Mouse (Mus musculus) lung, embryonic 14.5 days (tissue): ENCODE results near the gene Gp5. TPM values are rescaled to one million over a fixed set of nuclear protein-coding genes. Genes with fewer than 3 reads are reported as not detected.
"Not testable (repeated sequence)": the region's sequence is repeated elsewhere in the genome, so short reads cannot be mapped to it uniquely, and the experiment has no call there.

Experiments
- ATAC-seq: fragments of 200-750 bp; cut with Nextera tagmentation; 2 replicates; pipeline ENCODE4 v1.8.0; 2017; ENCODE audit warnings: mild to moderate bottlenecking, moderate TSS enrichment, moderate library complexity; ENCODE audit not compliant: insufficient read depth
- DNase-seq: peaks from one replicate; pipeline ENCODE4 v3.0.0-alpha.2; 2015
- H3K27ac ChIP-seq: fragments of 300-500 bp; sonication (generic); 2 replicates; pipeline ENCODE4 v1.5.1; 2014; ENCODE audit warnings: low read depth, mild to moderate bottlenecking, moderate library complexity
- H3K27me3 ChIP-seq: fragments of 300-500 bp; sonication (generic); 2 replicates; pipeline ENCODE4 v1.6.1; 2014; ENCODE audit warnings: low read length, control low read depth; ENCODE audit not compliant: insufficient read depth
- H3K36me3 ChIP-seq: fragments of 300-500 bp; sonication (generic); 2 replicates; pipeline ENCODE4 v1.6.1; 2014; ENCODE audit warnings: control low read depth; ENCODE audit not compliant: insufficient read depth
- H3K4me1 ChIP-seq: fragments of 300-500 bp; sonication (generic); 2 replicates; pipeline ENCODE4 v1.6.1; 2014; ENCODE audit warnings: antibody characterized with exemption, control low read depth; ENCODE audit not compliant: insufficient read depth
- H3K4me2 ChIP-seq: fragments of 300-500 bp; sonication (generic); 2 replicates; pipeline ENCODE4 v1.6.1; 2014; ENCODE audit warnings: mild to moderate bottlenecking
- H3K4me3 ChIP-seq: fragments of 300-500 bp; sonication (generic); 2 replicates; pipeline ENCODE4 v1.5.1; 2014; ENCODE audit warnings: low read depth, low read length
- H3K9ac ChIP-seq: fragments of 300-500 bp; sonication (generic); 2 replicates; pipeline ENCODE4 v1.6.1; 2014
- H3K9me3 ChIP-seq: fragments of 300-500 bp; sonication (generic); 2 replicates; pipeline ENCODE4 v1.6.1; 2016; ENCODE audit warnings: low read depth, low read length, control low read depth
- CTCF ChIP-seq: IDR thresholded peaks from 2 replicates; pipeline ENCODE4 v1.5.1; 2016; ENCODE audit warnings: antibody characterized with exemption, low read depth
- WGBS: fragments of 180-500 bp; shearing (Covaris S2); extraction: QIAGEN DNeasy Blood & Tissue Kit; methylation state at CpG from one replicate; pipeline ENCODE4 v1.1.7; 2014; 5-methylcytosine and 5-hydroxymethylcytosine counted together
- polyA plus RNA-seq: library from polyadenylated mRNA; unstranded; fragments of >200 nt; fragmentation: Nextera tagmentation; extraction: Ambion mirVana; gene quantifications from 2 replicates; pipeline ENCODE4 v1.2.1, GENCODE M21; 2014

The Gp5 gene
- polyA plus RNA-seq = 2.4 and 3.1 TPM in 2 replicates

GRCm38 (mm10) chr16:30310647-30311046 is at the start of gene Gp5:
Gene Gp5, minus strand, starts transcription at chr16:30310779.
- Histone ChIP-seq H3K27ac (no peak within 1 kb of the TSS), H3K36me3 (peaks cover 11% of the 10 kb centered on the region; the same call in 1 of the 2 replicates), H3K9me3 (no peaks in the 10 kb centered on the region), H3K27me3 (peaks cover 51% of the 10 kb centered on the region), H3K9ac (no peak within 1 kb of the TSS), H3K4me1 (no peaks in the 10 kb centered on the region; the same call in 1 of the 2 replicates), H3K4me3 (peak within 1 kb of the TSS; percentile 56), H3K4me2 (peak within 1 kb of the TSS; percentile 99)
- no peak for TF ChIP-seq CTCF
- DNase-seq (no peak), ATAC-seq (no peak)

DNA sequence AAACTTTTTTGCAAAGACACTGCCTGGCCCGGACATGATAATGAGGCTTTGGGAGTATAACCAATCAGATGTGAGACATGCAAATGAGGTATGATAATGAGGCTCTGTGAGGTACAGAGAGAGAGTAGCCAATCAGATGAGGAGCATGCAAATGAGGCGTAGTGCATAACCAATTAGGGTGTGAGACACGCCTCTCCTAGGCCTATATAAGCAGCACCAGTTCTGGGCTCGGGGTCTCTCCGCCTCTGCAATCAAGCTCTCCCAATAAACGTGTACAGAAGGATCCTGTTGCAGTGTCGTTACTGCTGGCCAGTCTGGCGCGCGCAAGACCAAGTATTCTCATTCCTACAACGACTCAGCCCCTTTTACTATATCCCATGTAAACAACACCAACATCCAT is 42.9 kb upstream of the Gp5 start:
- H3K27ac ChIP-seq, H3K9ac ChIP-seq, H3K4me2 ChIP-seq, H3K4me1 ChIP-seq, DNase-seq, H3K9me3 ChIP-seq, ATAC-seq, H3K4me3 ChIP-seq, H3K27me3 ChIP-seq: not testable (repeated sequence)
- 99% methylated on average over 11 of the region's 11 CpGs for WGBS
- peaks cover 28% of the 10 kb centered on the region; the same call in 1 of the 2 replicates for H3K36me3 ChIP-seq

DNA sequence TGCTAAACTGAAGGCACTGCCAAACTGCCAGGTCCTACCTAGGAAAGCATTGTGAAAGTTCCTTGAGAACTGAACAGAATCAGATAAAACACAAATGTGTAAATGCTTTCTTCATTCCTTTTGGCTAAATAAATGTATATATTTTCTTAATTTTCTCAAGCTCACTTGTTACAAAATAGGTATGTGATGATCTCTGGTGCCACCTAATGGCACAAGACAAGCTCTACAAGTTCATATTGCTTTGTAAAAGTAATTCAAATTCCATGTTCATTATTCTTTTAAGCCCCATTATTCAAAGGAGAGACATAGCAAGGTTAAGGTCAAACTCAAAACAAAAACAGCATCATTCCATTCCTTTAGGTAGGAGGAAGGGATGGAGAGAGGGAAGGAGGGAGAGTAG is 3.7 kb upstream of the Gp5 start:
- no peak overlapping the region for H3K4me2 ChIP-seq
- peak; percentile 80 for DNase-seq
- peaks cover 23% of the 10 kb centered on the region for H3K27me3 ChIP-seq
- no peak overlapping the region for H3K27ac ChIP-seq
- peaks cover 17% of the 10 kb centered on the region for H3K36me3 ChIP-seq
- TF ChIP-seq CTCF = peak; percentile 65
- H3K4me3 ChIP-seq = no peak overlapping the region
- no peak overlapping the region for H3K9ac ChIP-seq
- no peak for ATAC-seq
- H3K4me1 ChIP-seq = no peaks in the 10 kb centered on the region
- H3K9me3 ChIP-seq = no peaks in the 10 kb centered on the region

DNA sequence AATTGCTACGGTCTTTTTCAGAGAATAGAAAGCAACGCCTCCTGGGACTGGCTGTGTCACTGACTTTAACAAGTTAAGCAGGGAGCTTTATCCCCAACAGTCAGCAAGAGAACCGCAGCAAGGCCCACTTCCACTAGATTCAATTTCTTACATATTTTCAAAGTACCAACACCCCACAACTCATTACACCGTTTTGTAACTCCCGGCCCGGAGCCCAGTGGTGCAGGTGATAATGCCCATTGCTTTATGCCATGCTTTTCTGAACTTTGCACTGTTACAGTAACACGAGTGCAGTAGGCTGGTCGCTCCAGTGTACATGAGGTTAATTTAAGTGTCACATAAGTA is 436 bp downstream of the Gp5 start:
- DNase-seq (peak; percentile 5), ATAC-seq (no peak)
- H3K4me2 ChIP-seq = no peak overlapping the region
- H3K9me3 ChIP-seq = no peaks in the 10 kb centered on the region
- H3K36me3 ChIP-seq = 0 out of 2 replicates have a peak, but pooled peaks cover 8% of the 10 kb centered on the region
- no peak for TF ChIP-seq CTCF
- H3K4me1 ChIP-seq = no peaks in the 10 kb centered on the region; the same call in 1 of the 2 replicates
- H3K27me3 ChIP-seq = peaks cover 51% of the 10 kb centered on the region
- 52% methylated on average over 8 of the region's 8 CpGs for WGBS
- H3K27ac ChIP-seq = no peak overlapping the region
- no peak overlapping the region for H3K9ac ChIP-seq
- no peak overlapping the region for H3K4me3 ChIP-seq

- Histone ChIP-seq H3K9ac (peak overlapping the region; percentile 48; the same call in 1 of the 2 replicates), H3K4me3 (peak overlapping the region; percentile 56), H3K9me3 (no peaks in the 10 kb centered on the region), H3K27ac (no peak overlapping the region), H3K36me3 (0 out of 2 replicates have a peak, but pooled peaks cover 4% of the 10 kb centered on the region), H3K4me2 (peak overlapping the region; percentile 99), H3K27me3 (peaks cover 51% of the 10 kb centered on the region), H3K4me1 (no peaks in the 10 kb centered on the region; the same call in 1 of the 2 replicates)
- 4% methylated on average over 34 of the region's 34 CpGs for WGBS
- DNase-seq (peak; percentile 39), ATAC-seq (no peak)
- no peak for TF ChIP-seq CTCF
Measured at GRCm38 (mm10) chr16:30309395-30310170, 996 bp downstream of the Gp5 start.

- Histone ChIP-seq H3K9me3 (no peaks in the 10 kb centered on the region), H3K27me3 (peaks cover 51% of the 10 kb centered on the region), H3K9ac (peak overlapping the region; percentile 48), H3K4me1 (no peaks in the 10 kb centered on the region; the same call in 1 of the 2 replicates), H3K4me2 (peak overlapping the region; percentile 99), H3K27ac (no peak overlapping the region), H3K36me3 (0 out of 2 replicates have a peak, but pooled peaks cover 4% of the 10 kb centered on the region), H3K4me3 (peak overlapping the region; percentile 56)
- DNase-seq (peak; percentile 70), ATAC-seq (peak; percentile 29; the same call in 1 of the 2 replicates)
- 1% methylated on average over 72 of the region's 72 CpGs for WGBS
- TF ChIP-seq CTCF = 0 out of 2 replicates have a peak, but pooled peaks have one; percentile 4
Measured at GRCm38 (mm10) chr16:30308616-30309394, 1.8 kb downstream of the Gp5 start.
